Mouse (Mus musculus) MEL (cell line): Measurements from ENCODE around the gene Vps37d.

Experiments used
- CHD2 ChIP-seq: IDR thresholded peaks from 2 replicates; pipeline ENCODE4 v1.6.1; 2011; ENCODE audit warnings: low read length, improper control_type of control experiment
- CTCF ChIP-seq, 3 experiments: IDR thresholded peaks in 2 of 3; conservative IDR thresholded peaks in 1 of 3; 2 replicates each; pipeline ENCODE4 v1.5.1; 2011 to 2012; ENCODE audit warnings: low read length in 3 of 3, low read depth in 2 of 3, mild to moderate bottlenecking in 2 of 3, improper control_type of control experiment in 1 of 3, inconsistent platforms in 1 of 3, mixed read lengths in 1 of 3, moderate library complexity in 1 of 3; ENCODE audit not compliant: control insufficient read depth in 1 of 3, insufficient read depth in 1 of 3, poor library complexity in 1 of 3, severe bottlenecking in 1 of 3
- ELF1 ChIP-seq: IDR thresholded peaks from 2 replicates; pipeline ENCODE4 v1.6.1; 2014; ENCODE audit warnings: low read depth, mild to moderate bottlenecking, inconsistent platforms, low read length, improper control_type of control experiment, moderate library complexity
- EP300 ChIP-seq, 2 experiments: IDR thresholded peaks; 2 replicates each; pipeline ENCODE4 v1.6.1; 2011; ENCODE audit warnings: improper control_type of control experiment in 2 of 2, low read length in 2 of 2, low read depth in 1 of 2, mild to moderate bottlenecking in 1 of 2
- GATA1 ChIP-seq: IDR thresholded peaks from 2 replicates; pipeline ENCODE4 v1.6.1; 2011; ENCODE audit warnings: low read depth, low read length, improper control_type of control experiment
- HCFC1 ChIP-seq: IDR thresholded peaks from 2 replicates; pipeline ENCODE4 v1.6.1; 2012; ENCODE audit warnings: low read depth, mild to moderate bottlenecking, inconsistent platforms, low read length, improper control_type of control experiment, moderate library complexity
- MAFK ChIP-seq: IDR thresholded peaks from 2 replicates; pipeline ENCODE4 v1.6.1; 2011; ENCODE audit warnings: low read depth, mild to moderate bottlenecking, low read length, improper control_type of control experiment, borderline replicate concordance
- MXI1 ChIP-seq: IDR thresholded peaks from 2 replicates; pipeline ENCODE4 v1.6.1; 2011; ENCODE audit warnings: mild to moderate bottlenecking, low read depth, low read length, improper control_type of control experiment
- POLR2AphosphoS2 ChIP-seq: IDR thresholded peaks from 2 replicates; pipeline ENCODE4 v1.6.1; 2011; ENCODE audit warnings: low read length, improper control_type of control experiment
- RAD21 ChIP-seq: IDR thresholded peaks from 2 replicates; pipeline ENCODE4 v1.6.1; 2011; ENCODE audit warnings: mild to moderate bottlenecking, low read depth, low read length, improper control_type of control experiment
- SIN3A ChIP-seq: IDR thresholded peaks from 2 replicates; pipeline ENCODE4 v1.6.1; 2012; ENCODE audit warnings: low read length, improper control_type of control experiment, inconsistent platforms
- TCF12 ChIP-seq: IDR thresholded peaks from 2 replicates; pipeline ENCODE4 v1.6.1; 2014; ENCODE audit warnings: low read depth, mild to moderate bottlenecking, inconsistent platforms, low read length, improper control_type of control experiment, moderate library complexity
- USF1 ChIP-seq: IDR thresholded peaks from 2 replicates; pipeline ENCODE4 v1.6.1; 2014; ENCODE audit warnings: low read depth, mild to moderate bottlenecking, inconsistent platforms, low read length, improper control_type of control experiment, moderate library complexity

GRCm38 (mm10) chr5:135106758-135107256 lies 28.7 kb upstream of the Vps37d start:
- TF ChIP-seq CTCF (IDR thresholded peaks at IDR 0.05 in 2 of 3, conservative IDR thresholded peaks at IDR 0.05 in 1 of 3; ENCODE audit: control insufficient read depth in 1 of 3, insufficient read depth in 1 of 3, low read depth in 2 of 3, low read length in 3 of 3, poor library complexity in 1 of 3, severe bottlenecking in 1 of 3) (no peak), HCFC1 (no peak), CHD2 (no peak), USF1 (no peak), TCF12 (no peak), EP300 (IDR thresholded peaks at IDR 0.05; ENCODE audit: low read depth in 1 of 2, low read length in 2 of 2) (no peak), MAFK (no peak), GATA1 (no peak), SIN3A (no peak), ELF1 (no peak), MXI1 (no peak), RAD21 (no peak), POLR2AphosphoS2 (no peak)
